Mouse (Mus musculus) ES-Bruce4 (cell line): ENCODE results near the gene Neurl1a.

Experiments used
- CTCF ChIP-seq: IDR thresholded peaks from one replicate; pipeline ENCODE4 v1.8.1; 2011; ENCODE audit warnings: low read depth, low read length
- POLR2A ChIP-seq: IDR thresholded peaks from one replicate; pipeline ENCODE4 v1.8.1; 2011; ENCODE audit warnings: low read length; ENCODE audit not compliant: insufficient read depth

- TF ChIP-seq CTCF (no peak), POLR2A (no peak)
Measured at GRCm38 (mm10) chr19:47303128-47303527, 124.5 kb downstream of the Neurl1a start.
